Mouse (Mus musculus) MEL (cell line): ENCODE data around the gene Tm2d3. TPM values are rescaled to one million over a fixed set of nuclear protein-coding genes. Genes with fewer than 3 reads are reported as not detected.

Source experiments
- DNase-seq: peaks from one replicate; pipeline ENCODE4 v3.0.0; 2011; ENCODE audit warnings: low read depth, low spot score
- H3K27ac ChIP-seq: 2 replicates; pipeline ENCODE4 v1.5.1; 2012; ENCODE audit warnings: low read depth, mild to moderate bottlenecking, control low read depth, low read length, moderate library complexity; ENCODE audit not compliant: control insufficient read depth
- H3K27me3 ChIP-seq, 2 experiments: fragments of 150-350 bp in 1 of 2; sonication (generic) in 1 of 2; 2 replicates each; pipeline ENCODE4 v1.6.1; 2012; ENCODE audit warnings: low read length in 2 of 2, mild to moderate bottlenecking in 2 of 2, improper control_type of control experiment in 1 of 2, moderate library complexity in 1 of 2; ENCODE audit not compliant: insufficient read depth in 2 of 2, control insufficient read depth in 1 of 2
- H3K36me3 ChIP-seq, 2 experiments: 2 replicates each; pipeline ENCODE4 v1.6.1; 2012 to 2014; ENCODE audit warnings: low read length in 2 of 2, improper control_type of control experiment in 1 of 2, inconsistent platforms in 1 of 2, mild to moderate bottlenecking in 1 of 2; ENCODE audit not compliant: insufficient read depth in 2 of 2, control insufficient read depth in 1 of 2
- H3K4me1 ChIP-seq, 2 experiments: fragments of 150-350 bp in 1 of 2; sonication (generic) in 1 of 2; 2 replicates each; pipeline ENCODE4 v1.6.1; 2012; ENCODE audit warnings: low read length in 2 of 2, improper control_type of control experiment in 1 of 2, mild to moderate bottlenecking in 1 of 2; ENCODE audit not compliant: insufficient read depth in 2 of 2, control insufficient read depth in 1 of 2
- H3K4me3 ChIP-seq, 2 experiments: fragments of 150-350 bp in 1 of 2; sonication (generic) in 1 of 2; 2 replicates each; pipeline ENCODE4 v1.5.1; 2012; ENCODE audit warnings: low read depth in 2 of 2, low read length in 2 of 2, mild to moderate bottlenecking in 2 of 2, moderate library complexity in 2 of 2, control low read depth in 1 of 2, improper control_type of control experiment in 1 of 2; ENCODE audit not compliant: control insufficient read depth in 1 of 2, insufficient read depth in 1 of 2
- H3K79me2 ChIP-seq: 2 replicates; pipeline ENCODE4 v1.6.1; 2012; ENCODE audit warnings: mild to moderate bottlenecking, low read length, moderate library complexity; ENCODE audit not compliant: control insufficient read depth, poor library complexity, insufficient read depth
- H3K9ac ChIP-seq: 2 replicates; pipeline ENCODE4 v1.6.1; 2012; ENCODE audit warnings: low read depth, mild to moderate bottlenecking, control low read depth, low read length, moderate library complexity; ENCODE audit not compliant: control insufficient read depth, poor library complexity, severe bottlenecking
- H3K9me3 ChIP-seq: fragments of 150-350 bp; sonication (generic); replicated peaks from 2 replicates; pipeline ENCODE4 v1.6.1; 2012; ENCODE audit warnings: mild to moderate bottlenecking, low read length, improper control_type of control experiment, moderate library complexity; ENCODE audit not compliant: insufficient read depth
- BHLHE40 ChIP-seq: IDR thresholded peaks from 2 replicates; pipeline ENCODE4 v1.6.1; 2012; ENCODE audit warnings: low read depth, mild to moderate bottlenecking, inconsistent platforms, low read length, improper control_type of control experiment, borderline replicate concordance
- GATA1 ChIP-seq: IDR thresholded peaks from 2 replicates; pipeline ENCODE4 v1.6.1; 2011; ENCODE audit warnings: low read depth, low read length, improper control_type of control experiment
- HCFC1 ChIP-seq: IDR thresholded peaks from 2 replicates; pipeline ENCODE4 v1.6.1; 2012; ENCODE audit warnings: low read depth, mild to moderate bottlenecking, inconsistent platforms, low read length, improper control_type of control experiment, moderate library complexity
- MAX ChIP-seq: IDR thresholded peaks from 2 replicates; pipeline ENCODE4 v1.6.1; 2011; ENCODE audit warnings: low read length, improper control_type of control experiment
- MAZ ChIP-seq: IDR thresholded peaks from 2 replicates; pipeline ENCODE4 v1.6.1; 2012; ENCODE audit warnings: low read depth, mild to moderate bottlenecking, inconsistent platforms, low read length, improper control_type of control experiment
- MEF2A ChIP-seq: IDR thresholded peaks from 2 replicates; pipeline ENCODE4 v1.6.1; 2014; ENCODE audit warnings: low read depth, mild to moderate bottlenecking, inconsistent platforms, low read length, improper control_type of control experiment; ENCODE audit not compliant: poor library complexity, insufficient replicate concordance, severe bottlenecking; ENCODE audit errors: extremely low read depth
- NELFE ChIP-seq: IDR thresholded peaks from 2 replicates; pipeline ENCODE4 v1.6.1; 2011; ENCODE audit warnings: low read depth, low read length, improper control_type of control experiment
- POLR2A ChIP-seq, 2 experiments: IDR thresholded peaks; 2 replicates each; pipeline ENCODE4 v1.6.1; 2011 to 2012; ENCODE audit warnings: low read length in 2 of 2, mild to moderate bottlenecking in 2 of 2, control low read depth in 1 of 2, improper control_type of control experiment in 1 of 2, low read depth in 1 of 2, moderate library complexity in 1 of 2; ENCODE audit not compliant: control insufficient read depth in 1 of 2, insufficient read depth in 1 of 2, poor library complexity in 1 of 2
- POLR2AphosphoS5 ChIP-seq: IDR thresholded peaks from 2 replicates; pipeline ENCODE4 v1.6.1; 2012; ENCODE audit warnings: low read depth, borderline replicate concordance, mild to moderate bottlenecking, inconsistent platforms, low read length, moderate library complexity, mixed read lengths
- RCOR1 ChIP-seq: IDR thresholded peaks from 2 replicates; pipeline ENCODE4 v1.6.1; 2012; ENCODE audit warnings: low read depth, mild to moderate bottlenecking, inconsistent platforms, low read length, improper control_type of control experiment
- SMC3 ChIP-seq: IDR thresholded peaks from 2 replicates; pipeline ENCODE4 v1.6.1; 2011; ENCODE audit warnings: low read depth, low read length, improper control_type of control experiment
- TAL1 ChIP-seq: IDR thresholded peaks from 2 replicates; pipeline ENCODE4 v1.6.1; 2012; ENCODE audit warnings: mild to moderate bottlenecking, inconsistent platforms, low read length, moderate library complexity, mixed read lengths
- TBP ChIP-seq: IDR thresholded peaks from 2 replicates; pipeline ENCODE4 v1.8.0; 2011; ENCODE audit warnings: low read depth, low read length, improper control_type of control experiment
- TCF12 ChIP-seq: IDR thresholded peaks from 2 replicates; pipeline ENCODE4 v1.6.1; 2014; ENCODE audit warnings: low read depth, mild to moderate bottlenecking, inconsistent platforms, low read length, improper control_type of control experiment, moderate library complexity
- UBTF ChIP-seq: IDR thresholded peaks from 2 replicates; pipeline ENCODE4 v1.6.1; 2012; ENCODE audit warnings: low read depth, mild to moderate bottlenecking, inconsistent platforms, low read length, improper control_type of control experiment, moderate library complexity, borderline replicate concordance; ENCODE audit not compliant: insufficient read depth
- USF1 ChIP-seq: IDR thresholded peaks from 2 replicates; pipeline ENCODE4 v1.6.1; 2014; ENCODE audit warnings: low read depth, mild to moderate bottlenecking, inconsistent platforms, low read length, improper control_type of control experiment, moderate library complexity
- ZKSCAN1 ChIP-seq: IDR thresholded peaks from 2 replicates; pipeline ENCODE4 v1.6.1; 2012; ENCODE audit warnings: low read depth, mild to moderate bottlenecking, inconsistent platforms, low read length, improper control_type of control experiment, moderate library complexity
- ZMIZ1 ChIP-seq: IDR thresholded peaks from 2 replicates; pipeline ENCODE4 v1.6.1; 2012; ENCODE audit warnings: low read depth, mild to moderate bottlenecking, inconsistent platforms, low read length, improper control_type of control experiment, moderate library complexity
- ZNF384 ChIP-seq: IDR thresholded peaks from 2 replicates; pipeline ENCODE4 v1.6.1; 2012; ENCODE audit warnings: low read depth, mild to moderate bottlenecking, inconsistent platforms, low read length, improper control_type of control experiment
- polyA plus RNA-seq, 2 experiments: library from polyadenylated mRNA; stranded (reverse) in 1 of 2; unstranded in 1 of 2; fragments of >175 nt in 1 of 2; fragments of >200 nt in 1 of 2; gene quantifications; 2 replicates each; pipeline versions ENCODE4 v1.2.1 to v1.2.4; 2012; ENCODE audit warnings: low replicate concordance in 2 of 2, low read depth in 1 of 2; ENCODE audit not compliant: insufficient read length in 2 of 2, insufficient read depth in 1 of 2, missing spikeins in 1 of 2
- total RNA-seq: library from RNA; depleted of rRNA; stranded (reverse); fragments of 300-350 nt; gene quantifications from 2 replicates; pipeline ENCODE4 v1.2.3, GENCODE M21; 2012

Gene Tm2d3
- total and polyA plus RNA-seq, 3 experiments: 50.3 to 52.0 TPM; not detected in 1

- Histone ChIP-seq H3K4me1 (peaks cover 0 to 4% of the 10 kb centered on the region in 2 experiments; a peak in 1 of 4 replicates), H3K4me3 (no peak overlapping the region), H3K27me3 (no peaks in the 10 kb centered on the region; a peak in 1 of 4 replicates), H3K27ac (no peak overlapping the region), H3K79me2 (no peaks in the 10 kb centered on the region), H3K9ac (no peak overlapping the region), H3K9me3 (no peaks in the 10 kb centered on the region), H3K36me3 (no peaks in the 10 kb centered on the region)
- TF ChIP-seq RCOR1 (no peak), TCF12 (no peak), MAZ (no peak), MEF2A (no peak), SMC3 (no peak), TAL1 (no peak), POLR2AphosphoS5 (no peak), POLR2A (IDR thresholded peaks at IDR 0.05; ENCODE audit: control insufficient read depth in 1 of 2, insufficient read depth in 1 of 2, low read depth in 1 of 2, low read length in 2 of 2, poor library complexity in 1 of 2) (no peak), UBTF (no peak), MAX (no peak), GATA1 (no peak), ZKSCAN1 (no peak), ZMIZ1 (no peak), USF1 (no peak), HCFC1 (no peak)
- DNase-seq: no peak
Measured at GRCm38 (mm10) chr7:65708506-65708905, 17.5 kb downstream of the Tm2d3 start.

GRCm38 (mm10) chr7:65710301-65710700 is 19.3 kb downstream of the Tm2d3 start:
- no peak overlapping the region for H3K9ac ChIP-seq
- H3K9me3 ChIP-seq: no peaks in the 10 kb centered on the region
- H3K36me3 ChIP-seq: no peaks in the 10 kb centered on the region
- DNase-seq: no peak
- H3K4me3 ChIP-seq: no peak overlapping the region
- H3K79me2 ChIP-seq: no peaks in the 10 kb centered on the region
- peaks cover 0 to 4% of the 10 kb centered on the region in 2 experiments; a peak in 1 of 4 replicates for H3K4me1 ChIP-seq
- no peak for TF ChIP-seq POLR2A (IDR thresholded peaks at IDR 0.05; ENCODE audit: control insufficient read depth in 1 of 2, insufficient read depth in 1 of 2, low read depth in 1 of 2, low read length in 2 of 2, poor library complexity in 1 of 2)
- TF ChIP-seq TBP: no peak
- no peak for TF ChIP-seq BHLHE40
- no peak for TF ChIP-seq UBTF
- TF ChIP-seq ZNF384: no peak
- TF ChIP-seq MEF2A: no peak
- no peak for TF ChIP-seq ZKSCAN1
- TF ChIP-seq SMC3: no peak
- no peak for TF ChIP-seq NELFE
- TF ChIP-seq, all 39 proteins: peak for 0
- Histone ChIP-seq H3K27me3 (no peaks in the 10 kb centered on the region; a peak in 1 of 4 replicates), H3K27ac (no peak overlapping the region)
